Mouse (Mus musculus) embryonic facial prominence, embryonic 11.5 days (tissue): Measurements from ENCODE around the gene Gm49361. TPM values are rescaled to one million over a fixed set of nuclear protein-coding genes. Genes with fewer than 3 reads are reported as not detected.
A peak's percentile ranks its signal among the peaks of the same experiment; 100 is the strongest.

Source experiments
- ATAC-seq: fragments of 200-750 bp; cut with Nextera tagmentation; replicated peaks from 2 replicates; pipeline ENCODE4 v1.8.0; 2017; ENCODE audit warnings: low read depth; ENCODE audit not compliant: insufficient number of reproducible peaks, low FRiP score, low TSS enrichment
- DNase-seq: peaks from one replicate; pipeline ENCODE4 v3.0.0-alpha.2; 2015; ENCODE audit warnings: low spot score
- H3K27ac ChIP-seq: fragments of 300-500 bp; sonication (generic); replicated peaks from 2 replicates; pipeline ENCODE4 v1.5.1; 2014; ENCODE audit warnings: mild to moderate bottlenecking, low read depth, low read length, control low read depth
- H3K27me3 ChIP-seq: fragments of 300-500 bp; sonication (generic); 2 replicates; pipeline ENCODE4 v1.6.1; 2014; ENCODE audit warnings: mild to moderate bottlenecking, low read length, moderate library complexity, mixed read lengths; ENCODE audit not compliant: control insufficient read depth, insufficient read depth
- H3K36me3 ChIP-seq: fragments of 300-500 bp; sonication (generic); replicated peaks from 2 replicates; pipeline ENCODE4 v1.6.1; 2014; ENCODE audit warnings: low read depth, mild to moderate bottlenecking, low read length, moderate library complexity, mixed read lengths; ENCODE audit not compliant: control insufficient read depth, insufficient read depth
- H3K4me1 ChIP-seq: fragments of 300-500 bp; sonication (generic); 2 replicates; pipeline ENCODE4 v1.6.1; 2014; ENCODE audit warnings: low read length, mixed read lengths; ENCODE audit not compliant: control insufficient read depth, insufficient read depth
- H3K4me2 ChIP-seq: fragments of 300-500 bp; sonication (generic); 2 replicates; pipeline ENCODE4 v1.6.1; 2014; ENCODE audit warnings: low read depth, mild to moderate bottlenecking, control low read depth, low read length, moderate library complexity
- H3K4me3 ChIP-seq: fragments of 300-500 bp; sonication (generic); 2 replicates; pipeline ENCODE4 v1.5.1; 2014; ENCODE audit warnings: low read depth, low read length, control low read depth
- H3K9ac ChIP-seq: fragments of 300-500 bp; sonication (generic); replicated peaks from 2 replicates; pipeline ENCODE4 v1.6.1; 2014; ENCODE audit warnings: mild to moderate bottlenecking, control low read depth, low read length
- H3K9me3 ChIP-seq: fragments of 300-500 bp; sonication (generic); replicated peaks from 2 replicates; pipeline ENCODE4 v1.6.1; 2016; ENCODE audit warnings: mild to moderate bottlenecking, low read length, inconsistent platforms, mixed read lengths; ENCODE audit not compliant: control insufficient read depth
- WGBS: fragments of 180-500 bp; shearing (Covaris S2); extraction: QIAGEN DNeasy Blood & Tissue Kit; methylation state at CpG from one replicate; pipeline ENCODE4 v1.1.7; 2014; 5-methylcytosine and 5-hydroxymethylcytosine counted together
- polyA plus RNA-seq: library from polyadenylated mRNA; unstranded; fragments of >200 nt; fragmentation: Nextera tagmentation; extraction: Ambion mirVana; gene quantifications from 2 replicates; pipeline ENCODE4 v1.2.1, GENCODE M21; 2014

Gm49361 gene
- polyA plus RNA-seq, 1 experiment from 2014 or later: not detected

- Histone ChIP-seq H3K4me2 (no peak overlapping the region), H3K9me3 (no peaks in the 10 kb centered on the region), H3K4me1 (no peaks in the 10 kb centered on the region), H3K27ac (no peak overlapping the region), H3K4me3 (no peak overlapping the region), H3K36me3 (no peaks in the 10 kb centered on the region), H3K9ac (no peak overlapping the region), H3K27me3 (no peaks in the 10 kb centered on the region)
- WGBS: 74% methylated on average over 5 of the region's 5 CpGs
- no peak for ATAC-seq
- peak; percentile 17 for DNase-seq
Measured at GRCm38 (mm10) chr14:57634141-57634540, 111.8 kb downstream of the Gm49361 start.

DNA sequence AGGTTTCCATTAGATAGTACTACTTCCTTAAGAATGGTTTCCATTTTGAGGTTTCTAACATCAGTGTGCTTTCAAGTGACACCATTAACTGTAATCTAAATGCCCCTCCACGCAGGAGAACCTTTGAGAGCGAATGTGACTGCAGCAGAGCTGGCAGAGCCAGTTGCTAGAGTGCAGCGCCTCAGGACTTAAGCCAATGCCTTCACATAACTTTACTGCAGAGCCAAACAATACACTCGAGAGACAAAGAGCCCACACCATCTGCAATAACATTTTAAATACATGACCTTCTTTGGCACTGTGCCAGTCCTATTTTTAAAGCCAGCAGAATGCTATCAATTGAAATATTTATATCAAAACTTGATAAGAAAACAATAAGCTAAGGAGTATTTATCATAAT, 116.3 kb downstream of the Gm49361 start:
- WGBS: 84% methylated on average over 4 of the region's 4 CpGs
- H3K4me1 ChIP-seq: no peaks in the 10 kb centered on the region
- H3K27ac ChIP-seq: no peak overlapping the region
- no peak overlapping the region for H3K4me2 ChIP-seq
- no peaks in the 10 kb centered on the region for H3K9me3 ChIP-seq
- H3K36me3 ChIP-seq: no peaks in the 10 kb centered on the region; the same call in none of the 2 replicates
- ATAC-seq: no peak
- DNase-seq: no peak
- no peak overlapping the region for H3K9ac ChIP-seq
- H3K4me3 ChIP-seq: no peak overlapping the region
- H3K27me3 ChIP-seq: no peaks in the 10 kb centered on the region

GRCm38 (mm10) chr14:57622934-57623333, 123.0 kb downstream of the Gm49361 start:
- WGBS: 82% methylated on average over 3 of the region's 3 CpGs
- Histone ChIP-seq H3K4me2 (no peak overlapping the region), H3K4me1 (no peaks in the 10 kb centered on the region), H3K27me3 (no peaks in the 10 kb centered on the region), H3K9ac (no peak overlapping the region), H3K36me3 (no peaks in the 10 kb centered on the region; the same call in none of the 2 replicates), H3K27ac (no peak overlapping the region), H3K4me3 (no peak overlapping the region), H3K9me3 (no peaks in the 10 kb centered on the region)
- ATAC-seq: no peak
- no peak for DNase-seq

DNA sequence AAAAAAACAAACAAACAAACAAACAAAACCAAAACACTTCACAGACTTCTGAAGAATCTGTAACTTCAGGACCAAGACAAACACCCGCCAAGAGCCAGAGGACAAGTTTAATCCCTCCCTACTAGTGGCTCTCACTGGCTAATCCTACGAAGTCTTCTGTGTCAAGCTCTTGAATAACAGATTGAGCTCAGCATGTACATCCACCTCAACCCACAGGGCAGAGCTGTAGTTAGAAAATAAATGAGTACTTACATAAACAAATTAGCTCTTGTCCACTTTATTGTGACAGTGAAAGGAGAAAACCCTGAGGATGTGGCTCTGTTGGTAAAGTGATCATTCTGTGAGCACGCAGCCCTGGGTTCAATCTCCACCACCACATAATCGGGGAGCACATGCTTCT, 124.2 kb downstream of the Gm49361 start:
- 72% methylated on average over 4 of the region's 4 CpGs for WGBS
- H3K36me3 ChIP-seq: no peaks in the 10 kb centered on the region; the same call in none of the 2 replicates

DNA sequence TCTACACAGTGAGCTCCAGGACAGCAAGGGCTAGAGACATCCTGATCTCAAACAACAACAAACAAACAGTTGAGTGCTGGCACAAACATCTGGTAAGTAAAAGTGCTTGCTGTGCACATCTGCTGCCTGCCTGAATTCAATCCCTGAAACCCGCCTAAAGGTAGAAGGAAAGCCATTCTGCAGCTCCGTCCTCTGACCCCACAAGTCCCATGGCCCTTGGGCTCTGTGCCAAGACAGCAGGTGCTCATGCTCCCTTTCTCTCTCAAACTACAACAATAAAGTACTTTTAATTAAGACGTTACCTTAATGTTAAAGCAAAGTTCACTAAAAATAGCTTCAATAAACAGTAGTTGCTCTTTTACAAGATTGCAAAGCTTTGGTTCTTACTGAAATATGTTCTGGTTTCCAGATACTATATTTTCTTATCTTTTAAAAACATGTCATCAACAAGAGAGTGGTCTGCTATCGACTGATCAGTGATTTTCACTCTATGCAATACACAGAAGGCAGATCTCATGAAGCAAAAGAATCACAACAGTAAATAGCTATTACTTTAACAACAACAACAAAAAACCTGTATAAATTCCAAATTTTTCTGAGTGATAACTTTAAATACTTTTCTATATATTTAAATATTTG, 125.2 kb downstream of the Gm49361 start:
- Histone ChIP-seq H3K27ac (no peak overlapping the region), H3K36me3 (no peaks in the 10 kb centered on the region; the same call in 1 of the 2 replicates), H3K9ac (no peak overlapping the region), H3K27me3 (no peaks in the 10 kb centered on the region), H3K9me3 (no peaks in the 10 kb centered on the region), H3K4me2 (no peak overlapping the region), H3K4me1 (no peaks in the 10 kb centered on the region), H3K4me3 (no peak overlapping the region)
- 73% methylated on average over 4 of the region's 4 CpGs for whole genome bisulfite sequencing
- no peak for ATAC-seq
- DNase-seq: no peak

More for the DNA sequence above, 124.2 kb downstream of the Gm49361 start:
- H3K27ac ChIP-seq: no peak overlapping the region
- H3K27me3 ChIP-seq: no peaks in the 10 kb centered on the region
- ATAC-seq (no peak), DNase-seq (no peak)
- no peak overlapping the region for H3K4me2 ChIP-seq
- H3K9ac ChIP-seq: no peak overlapping the region
- H3K9me3 ChIP-seq: no peaks in the 10 kb centered on the region
- H3K4me3 ChIP-seq: no peak overlapping the region
- no peaks in the 10 kb centered on the region for H3K4me1 ChIP-seq

GRCm38 (mm10) chr14:57619487-57619886, 126.4 kb downstream of the Gm49361 start:
- DNase-seq (peak; percentile 76), ATAC-seq (no peak)
- H3K4me3 ChIP-seq: no peak overlapping the region
- H3K36me3 ChIP-seq: no peaks in the 10 kb centered on the region
- no peak overlapping the region for H3K4me2 ChIP-seq
- H3K27me3 ChIP-seq: no peaks in the 10 kb centered on the region
- H3K4me1 ChIP-seq: no peaks in the 10 kb centered on the region
- no peak overlapping the region for H3K9ac ChIP-seq
- 51% methylated on average over 2 of the region's 2 CpGs for WGBS
- H3K9me3 ChIP-seq: no peaks in the 10 kb centered on the region
- no peak overlapping the region for H3K27ac ChIP-seq

- H3K36me3 ChIP-seq: no peaks in the 10 kb centered on the region
- WGBS: 85% methylated on average over 1 of the region's 1 CpGs
- ATAC-seq (no peak), DNase-seq (no peak)
- no peaks in the 10 kb centered on the region for H3K27me3 ChIP-seq
- H3K4me1 ChIP-seq: no peaks in the 10 kb centered on the region
- no peak overlapping the region for H3K27ac ChIP-seq
- no peak overlapping the region for H3K9ac ChIP-seq
- H3K4me2 ChIP-seq: no peak overlapping the region
- H3K9me3 ChIP-seq: no peaks in the 10 kb centered on the region
- H3K4me3 ChIP-seq: no peak overlapping the region
Measured at GRCm38 (mm10) chr14:57617675-57618074, 128.2 kb downstream of the Gm49361 start.

GRCm38 (mm10) chr14:57616339-57616965, 129.5 kb downstream of the Gm49361 start:
- Histone ChIP-seq H3K27me3 (no peaks in the 10 kb centered on the region), H3K9me3 (no peaks in the 10 kb centered on the region), H3K9ac (no peak overlapping the region), H3K4me2 (no peak overlapping the region), H3K27ac (no peak overlapping the region), H3K4me1 (no peaks in the 10 kb centered on the region), H3K36me3 (no peaks in the 10 kb centered on the region), H3K4me3 (no peak overlapping the region)
- ATAC-seq (no peak), DNase-seq (no peak)
- WGBS: 86% methylated on average over 6 of the region's 6 CpGs
